ENCODE assay signal across 8 mouse cellular contexts in genomic region chr14:60485889-60486274, GRCm38 (mm10).
DNase-seq lines count a peak whose midpoint lies in the region; ATAC-seq and TF ChIP-seq lines count a peak whose summit lies in the region.

No protein-coding gene starts in this region.

- no peak overlapping the region for H3K27ac ChIP-seq in lung, postnatal 0 days (ENCODE audit: low read length)
- no peak overlapping the region for H3K27ac ChIP-seq in hindbrain, embryonic 16.5 days (ENCODE audit: low read depth, low read length)

- ATAC-seq in lung, postnatal 0 days: peak; percentile 76
- ATAC-seq in hindbrain, embryonic 16.5 days: peak; percentile 74
- no peak for ATAC-seq in monocyte, adult 5-6 weeks (replicated peaks; ENCODE audit: insufficient number of reproducible peaks, low FRiP score, low TSS enrichment, poor library complexity, severe bottlenecking)

- DNase-seq in lung, postnatal 0 days (ENCODE audit: low spot score): peak; percentile 56
- DNase-seq in lung, postnatal 25 days (ENCODE audit: low spot score): no peak
- DNase-seq in cerebellum, postnatal 14 days: peak; percentile 20
- no peak for DNase-seq in right cerebral cortex, postnatal 36 days (ENCODE audit: low spot score in 2 of 2)
- DNase-seq in spleen, adult 18-20 months: no peak

- TF ChIP-seq EP300 in lung, postnatal 0 days (IDR thresholded peaks at IDR 0.05): no peak

- 0% methylated on average over 5 of the region's 5 CpGs for WGBS in lung, postnatal 0 days
- 1% methylated on average over 5 of the region's 5 CpGs for WGBS in hindbrain, embryonic 16.5 days

- H3K9ac ChIP-seq in lung, postnatal 0 days (replicated peaks; ENCODE audit: low read depth): no peak overlapping the region
- H3K9ac ChIP-seq in hindbrain, embryonic 16.5 days (ENCODE audit: low read depth, low read length): peak overlapping the region; percentile 11; the same call in 1 of the 2 replicates

- H3K4me1 ChIP-seq in lung, postnatal 0 days (ENCODE audit: insufficient read depth, low read depth, low read length): peaks cover 8% of the 10 kb centered on the region; the same call in 1 of the 2 replicates
- H3K4me1 ChIP-seq in hindbrain, embryonic 16.5 days (ENCODE audit: control insufficient read depth, insufficient read depth, low read depth, low read length): peaks cover 15% of the 10 kb centered on the region
- H3K4me1 ChIP-seq in megakaryocyte, embryonic 14.5 days: peaks cover 9% of the 10 kb centered on the region

- 0 out of 2 replicates have a peak, but pooled peaks cover 6% of the 10 kb centered on the region for H3K27me3 ChIP-seq in lung, postnatal 0 days (replicated peaks; ENCODE audit: insufficient read depth, low read length)
- no peaks in the 10 kb centered on the region for H3K27me3 ChIP-seq in hindbrain, embryonic 16.5 days (replicated peaks; ENCODE audit: control insufficient read depth, insufficient read depth, low read length)
- H3K27me3 ChIP-seq in megakaryocyte, embryonic 14.5 days (replicated peaks): peaks cover 32% of the 10 kb centered on the region

- H3K4me3 ChIP-seq in lung, postnatal 0 days (ENCODE audit: low read depth, low read length): peak overlapping the region; percentile 32; the same call in 1 of the 2 replicates
- H3K4me3 ChIP-seq in hindbrain, embryonic 16.5 days (ENCODE audit: low read length): peak overlapping the region; percentile 46
- H3K4me3 ChIP-seq in megakaryocyte, embryonic 14.5 days (replicated peaks): peak overlapping the region; percentile 85

- peak overlapping the region; percentile 55 for H3K4me2 ChIP-seq in lung, postnatal 0 days (replicated peaks; ENCODE audit: low read depth, low read length)
- H3K4me2 ChIP-seq in hindbrain, embryonic 16.5 days (ENCODE audit: low read length): peak overlapping the region; percentile 97

- peak; percentile 37; the same call in 1 of the 2 replicates for TF ChIP-seq CTCF in lung, postnatal 0 days (IDR thresholded peaks at IDR 0.05)

- no peaks in the 10 kb centered on the region for H3K9me3 ChIP-seq in lung, postnatal 0 days (ENCODE audit: low read length)
- H3K9me3 ChIP-seq in hindbrain, embryonic 16.5 days (ENCODE audit: control insufficient read depth, low read length): no peaks in the 10 kb centered on the region
- peaks cover 17% of the 10 kb centered on the region for H3K9me3 ChIP-seq in megakaryocyte, embryonic 14.5 days

- no peaks in the 10 kb centered on the region for H3K36me3 ChIP-seq in lung, postnatal 0 days (ENCODE audit: insufficient read depth, low read length)
- no peaks in the 10 kb centered on the region for H3K36me3 ChIP-seq in hindbrain, embryonic 16.5 days (ENCODE audit: control insufficient read depth, insufficient read depth, low read length)
- no peaks in the 10 kb centered on the region for H3K36me3 ChIP-seq in megakaryocyte, embryonic 14.5 days (replicated peaks; ENCODE audit: low read length)

Comparison
In these comparisons a context has a peak if more than half of its experiments do, and no peak if none do; other contexts are left out.
1. DNase-seq: peak in lung, postnatal 0 days (single experiment) and cerebellum, postnatal 14 days (2 of 2); none in lung, postnatal 25 days (single experiment), right cerebral cortex, postnatal 36 days (0 of 2) and spleen, adult 18-20 months (0 of 2).
2. H3K4me3 ChIP-seq: peak in every context shown above with its lines; median percentile 85 in megakaryocyte, embryonic 14.5 days; 46 in hindbrain, embryonic 16.5 days; 32 in lung, postnatal 0 days.